Mouse (Mus musculus): ENCODE results near the gene Zfp235. TPM values are rescaled to one million over a fixed set of nuclear protein-coding genes. Genes with fewer than 3 reads are reported as not detected.

Zfp235 gene
- total RNA-seq, 2 experiments from 2014 or later = 22.0 to 23.1 TPM

DNA sequence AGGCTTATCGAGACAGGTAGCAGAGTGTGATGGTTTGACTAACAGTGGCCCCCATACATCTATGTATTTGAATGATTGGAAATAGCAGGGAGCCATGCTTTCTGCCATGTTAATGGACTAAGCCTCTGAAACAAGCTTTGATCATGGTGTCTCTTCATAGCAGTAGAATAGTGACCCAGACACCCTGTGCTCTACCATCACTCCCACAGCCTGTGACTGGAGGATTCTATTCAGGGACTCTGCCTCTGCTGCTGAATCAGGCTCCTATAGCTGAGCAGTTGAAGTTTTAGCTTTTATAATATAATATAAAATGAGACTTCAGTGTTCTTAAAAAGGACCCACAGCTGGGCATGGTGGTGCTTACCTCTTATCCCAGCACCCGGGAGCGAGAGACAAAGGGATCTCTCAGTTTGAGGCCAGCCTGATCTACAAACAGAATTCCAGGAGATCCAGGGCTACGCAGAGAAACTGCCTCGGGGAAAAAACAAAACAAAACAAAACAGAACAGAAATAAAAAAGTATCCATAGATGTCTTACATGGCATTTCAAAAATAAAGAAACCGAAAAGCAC lies 459 bp upstream of the Zfp235 start:
- no peak for DNase-seq (ENCODE audit: extremely low spot score in 1 of 2, low spot score in 2 of 2)
- intact Hi-C loops (cut with DNase I) = loop anchor here (5.0 kb wide), 2 partner anchors 119 to 184 kb away; partner anchors contain the start of genes Zfp108 and Zfp94
- no peak for TF ChIP-seq CTCF (IDR thresholded peaks at IDR 0.05)

DNA sequence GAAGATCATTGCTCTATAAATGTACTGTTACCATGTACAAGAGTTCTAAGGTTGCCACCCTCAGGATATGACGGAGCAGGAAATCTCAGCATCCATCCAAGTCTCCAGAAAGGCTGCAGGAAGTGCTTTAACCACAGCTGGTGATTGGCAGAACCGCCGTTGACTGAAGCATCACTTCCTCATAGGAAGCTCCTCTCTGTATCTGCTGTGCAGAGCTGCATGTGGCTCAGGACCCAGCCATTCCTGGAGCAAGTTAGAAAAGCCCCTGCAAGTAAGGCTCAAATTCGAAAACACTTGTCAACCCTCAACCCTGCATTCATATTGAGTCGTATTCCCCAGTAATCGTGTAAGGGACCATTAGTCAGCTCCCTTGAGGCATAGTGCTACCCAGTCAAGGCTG lies 8.6 kb downstream of the Zfp235 start:
- no peak for TF ChIP-seq CTCF (IDR thresholded peaks at IDR 0.05)
- intact Hi-C loops (cut with DNase I) = no loop called here
- Histone ChIP-seq H3K4me3 (no peak overlapping the region), H3K27ac (no peak overlapping the region)
- DNase-seq (ENCODE audit: extremely low spot score in 1 of 2, low spot score in 2 of 2) = no peak

More for the DNA sequence above, 459 bp upstream of the Zfp235 start:
- H3K4me3 ChIP-seq = peak overlapping the region; percentile 94
- peak overlapping the region; percentile 86 for H3K27ac ChIP-seq

DNA sequence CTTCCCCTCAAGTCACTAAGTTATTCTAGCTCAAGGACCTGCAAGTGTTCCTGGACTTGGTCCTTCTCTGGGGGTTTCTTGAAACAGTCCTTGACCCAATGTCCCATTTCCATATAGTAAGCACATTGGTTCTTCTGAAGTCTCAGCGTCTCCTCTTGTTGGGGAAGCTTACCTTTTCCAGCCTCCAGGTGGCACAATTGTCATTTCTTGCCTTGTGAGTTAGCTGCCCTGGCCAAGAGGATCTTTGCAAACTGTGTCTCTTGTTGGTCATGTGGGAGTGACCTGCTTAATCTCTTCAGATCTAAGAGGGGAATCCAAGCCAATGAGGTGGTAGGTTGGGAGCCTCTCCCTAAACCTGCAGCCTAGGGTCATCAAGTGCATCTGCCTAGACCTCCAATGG lies 19.3 kb downstream of the Zfp235 start:
- H3K4me3 ChIP-seq = no peak overlapping the region
- TF ChIP-seq CTCF (IDR thresholded peaks at IDR 0.05) = peak; percentile 19; the same call in 1 of the 2 replicates
- DNase-seq (ENCODE audit: extremely low spot score in 1 of 2, low spot score in 2 of 2) = no peak
- intact Hi-C loops (cut with DNase I) = no loop called here
- H3K27ac ChIP-seq = no peak overlapping the region

DNA sequence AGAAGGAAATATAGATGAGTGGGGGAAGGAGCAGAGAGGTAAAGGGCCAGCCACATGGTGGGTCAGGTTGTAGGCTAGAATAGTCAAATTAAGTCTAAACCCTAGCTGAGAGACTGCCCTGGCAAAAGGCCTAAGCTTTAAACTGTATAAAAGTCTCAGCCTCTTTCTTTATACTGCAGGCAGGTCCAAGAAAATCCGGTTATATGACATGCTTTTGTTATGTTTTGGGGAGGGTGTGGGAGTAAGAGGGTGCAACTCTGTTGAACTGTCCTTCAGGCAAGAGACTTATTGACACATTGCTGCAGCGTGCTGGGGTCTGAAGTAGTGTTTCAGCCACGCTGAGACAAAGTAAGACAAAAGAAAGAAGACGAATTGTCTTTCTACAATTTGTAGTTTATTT lies 38.2 kb downstream of the Zfp235 start:
- intact Hi-C loops (cut with DNase I) = no loop called here
- TF ChIP-seq CTCF (IDR thresholded peaks at IDR 0.05) = no peak
- no peak for DNase-seq (ENCODE audit: extremely low spot score in 1 of 2, low spot score in 2 of 2)
- Histone ChIP-seq H3K4me3 (no peak overlapping the region), H3K27ac (no peak overlapping the region)

- Histone ChIP-seq H3K27ac (peak within 1 kb of the TSS; percentile 74), H3K4me3 (peak within 1 kb of the TSS; percentile 73)
- TF ChIP-seq CTCF (IDR thresholded peaks at IDR 0.05) = peak; percentile 13
- peak; percentile 77 for DNase-seq (ENCODE audit: extremely low spot score in 1 of 2, low spot score in 2 of 2)
- intact Hi-C loops (cut with DNase I) = loop anchor here (2.0 kb wide), 2 partner anchors 62 to 94 kb away; partner anchors contain the start of genes Zfp112 and Zfp180
Observed at GRCm38 (mm10) chr7:24174618-24175336, 40.8 kb downstream of the Zfp235 start, which contains the start of gene Zfp114. Gene Zfp114, plus strand, starts transcription at chr7:24175060.

DNA sequence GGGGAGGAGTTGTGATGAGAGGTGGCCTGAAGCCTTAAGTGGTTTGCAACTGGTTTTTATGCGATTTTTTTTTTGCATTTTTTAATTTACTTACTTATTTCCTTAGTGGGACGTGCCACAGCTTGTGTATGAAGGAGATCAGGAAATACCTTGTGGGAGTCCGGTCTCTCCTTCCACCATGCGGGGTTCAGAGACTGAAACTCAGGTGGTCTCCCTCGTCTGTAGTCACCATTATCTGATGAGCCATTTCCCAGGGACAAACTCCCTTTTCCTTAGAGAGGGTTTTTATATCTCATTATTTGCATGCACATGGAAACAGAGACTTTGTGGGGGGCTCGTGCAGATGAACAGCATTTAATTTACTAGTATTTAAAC lies 41.4 kb downstream of the Zfp235 start:
- peak overlapping the region; percentile 73 for H3K4me3 ChIP-seq
- DNase-seq (ENCODE audit: extremely low spot score in 1 of 2, low spot score in 2 of 2) = no peak
- peak overlapping the region; percentile 74 for H3K27ac ChIP-seq
- no peak for TF ChIP-seq CTCF (IDR thresholded peaks at IDR 0.05)
- intact Hi-C loops (cut with DNase I) = loop anchor here (2.0 kb wide), 2 partner anchors 63 to 95 kb away; partner anchors contain the start of genes Zfp112 and Zfp180

GRCm38 (mm10) chr7:24187611-24188010 lies 53.6 kb downstream of the Zfp235 start:
- H3K27ac ChIP-seq = no peak overlapping the region
- no peak for TF ChIP-seq CTCF (IDR thresholded peaks at IDR 0.05)
- no peak overlapping the region for H3K4me3 ChIP-seq
- intact Hi-C loops (cut with DNase I) = no loop called here
- DNase-seq (ENCODE audit: extremely low spot score in 1 of 2, low spot score in 2 of 2) = no peak

- TF ChIP-seq CTCF (IDR thresholded peaks at IDR 0.05) = no peak
- no peak overlapping the region for H3K27ac ChIP-seq
- intact Hi-C loops (cut with DNase I) = no loop called here
- no peak for DNase-seq (ENCODE audit: extremely low spot score in 1 of 2, low spot score in 2 of 2)
- H3K4me3 ChIP-seq = no peak overlapping the region
Observed at GRCm38 (mm10) chr7:24188901-24189570, 55.1 kb downstream of the Zfp235 start.

- H3K27ac ChIP-seq = no peak overlapping the region
- TF ChIP-seq CTCF (IDR thresholded peaks at IDR 0.05) = no peak
- intact Hi-C loops (cut with DNase I) = no loop called here
- DNase-seq (ENCODE audit: extremely low spot score in 1 of 2, low spot score in 2 of 2) = no peak
- no peak overlapping the region for H3K4me3 ChIP-seq
Observed at GRCm38 (mm10) chr7:24189571-24189944, 55.6 kb downstream of the Zfp235 start.

DNA sequence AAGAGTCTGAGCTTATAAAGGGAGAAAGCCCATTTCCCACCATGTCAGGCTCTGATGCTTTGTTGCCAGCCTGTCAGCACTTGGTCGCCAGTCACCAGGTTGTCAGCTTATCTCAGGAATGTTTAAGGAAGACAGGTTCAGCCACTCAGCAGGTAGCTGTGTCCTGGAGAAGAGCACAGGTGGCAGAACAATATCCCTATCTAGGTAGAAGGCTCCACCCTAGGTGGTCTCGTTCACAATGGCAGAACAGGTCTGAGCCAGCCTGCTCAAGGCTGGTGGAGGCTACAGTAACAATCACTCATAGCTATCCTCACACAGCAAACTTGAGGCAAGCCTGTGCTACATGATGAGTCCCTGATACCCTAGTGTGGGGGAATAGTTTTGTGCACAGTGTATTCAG lies 57.4 kb downstream of the Zfp235 start:
- no peak overlapping the region for H3K27ac ChIP-seq
- DNase-seq (ENCODE audit: extremely low spot score in 1 of 2, low spot score in 2 of 2) = no peak
- no peak overlapping the region for H3K4me3 ChIP-seq
- intact Hi-C loops (cut with DNase I) = no loop called here
- no peak for TF ChIP-seq CTCF (IDR thresholded peaks at IDR 0.05)

Other genes with a start within 250 kb of the Zfp235 start
- gene Vmn1r178, start 242.2 kb upstream of the Zfp235 start, total RNA-seq (2021) = not detected
- not detected for gene Vmn1r179, start 207.2 kb upstream of the Zfp235 start, total RNA-seq (2021)
- gene Vmn1r180, start 183.5 kb upstream of the Zfp235 start, total RNA-seq (2021) = not detected
- gene Vmn1r181, start 159.6 kb upstream of the Zfp235 start, total RNA-seq (2021) = not detected
- gene V1rd19, start 132.5 kb upstream of the Zfp235 start, total RNA-seq (2021) = not detected
- gene Vmn1r183, start 80.9 kb upstream of the Zfp235 start, total RNA-seq (2021) = not detected
- 10 to 100 TPM; 60.4 to 66.6 TPM for gene Zfp180, start 52.2 kb upstream of the Zfp235 start, total RNA-seq (2021)
- gene Zfp112, start 21.9 kb upstream of the Zfp235 start, total RNA-seq (2021) = 10 to 100 TPM in 1 of 2 experiments, 1 to 10 TPM in 1; 10.0 to 11.9 TPM
- 1 to 10 TPM; 2.7 to 4.5 TPM for gene Zfp114, start 40.9 kb downstream of the Zfp235 start, total RNA-seq (2021)
- gene Zfp111, start 77.3 kb downstream of the Zfp235 start, total RNA-seq (2021) = 10 to 100 TPM; 12.8 to 15.1 TPM
- 10 to 100 TPM; 10.1 to 10.4 TPM for gene Zfp109, start 103.4 kb downstream of the Zfp235 start, total RNA-seq (2021)
- gene Zfp108, start 120.6 kb downstream of the Zfp235 start, total RNA-seq (2021) = 1 to 10 TPM; 8.7 to 9.2 TPM
- 10 to 100 TPM; 12.8 to 18.3 TPM for gene Zfp93, start 136.3 kb downstream of the Zfp235 start, total RNA-seq (2021)
- gene Zfp61, start 167.1 kb downstream of the Zfp235 start, total RNA-seq (2021) = 10 to 100 TPM; 19.4 to 21.5 TPM
- gene Zfp94, start 182.5 kb downstream of the Zfp235 start, total RNA-seq (2021) = 10 to 100 TPM; 14.0 to 14.5 TPM
- not detected for gene Tescl, start 199.8 kb downstream of the Zfp235 start, total RNA-seq (2021)
- not detected for gene Lypd5, start 215.0 kb downstream of the Zfp235 start, total RNA-seq (2021)
- gene Kcnn4, start 236.1 kb downstream of the Zfp235 start, total RNA-seq (2021) = under 1 TPM; 0.19 to 0.45 TPM

Measured in left cerebral cortex, adult 2 months (tissue).